Mouse (Mus musculus): ENCODE measurements at regions not wholly inside any gene's neighbourhood (a gene's known extent, or its start where the extent isn't known, plus 50 kb on each side); places are given as distances from the start of the nearest gene placed in this dataset.
A peak's percentile ranks its signal among the peaks of the same experiment; 100 is the strongest.

DNA sequence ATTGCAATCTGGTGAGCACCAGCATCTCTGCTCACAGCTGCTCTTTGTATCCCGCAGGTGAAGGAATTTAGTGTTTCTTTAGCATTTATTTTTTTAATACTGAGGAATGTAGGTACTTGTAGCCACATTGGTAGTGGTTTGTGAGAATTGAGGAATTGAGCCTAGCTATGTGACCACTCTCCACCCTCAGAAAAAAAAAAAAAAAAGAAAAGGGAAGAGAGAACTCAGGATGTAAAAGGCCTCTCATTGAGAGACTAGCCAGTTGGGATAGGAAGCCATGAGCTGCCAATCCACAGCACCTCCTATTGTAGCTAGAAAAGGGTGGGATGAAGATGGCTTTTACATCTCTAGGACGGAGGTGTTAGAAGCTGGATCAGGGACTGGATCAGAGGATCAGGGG lies 252.0 kb upstream of the Ptger4 start:
- Histone ChIP-seq H3K36me3 (ENCODE audit: control insufficient read depth, insufficient read depth, low read length) (no peaks in the 10 kb centered on the region), H3K27ac (ENCODE audit: low read depth, low read length) (no peak overlapping the region), H3K9me3 (ENCODE audit: control insufficient read depth, low read length) (no peaks in the 10 kb centered on the region), H3K27me3 (ENCODE audit: control insufficient read depth, insufficient read depth, low read length) (no peaks in the 10 kb centered on the region), H3K9ac (ENCODE audit: low read depth, low read length) (no peak overlapping the region), H3K4me3 (ENCODE audit: low read length) (no peak overlapping the region), H3K4me1 (ENCODE audit: control insufficient read depth, insufficient read depth, low read length) (no peaks in the 10 kb centered on the region), H3K4me2 (replicated peaks; ENCODE audit: low read depth, low read length) (no peak overlapping the region)
- ATAC-seq (ENCODE audit: low FRiP score, low TSS enrichment) = no peak
- WGBS = 88% methylated on average over 2 of the region's 2 CpGs

DNA sequence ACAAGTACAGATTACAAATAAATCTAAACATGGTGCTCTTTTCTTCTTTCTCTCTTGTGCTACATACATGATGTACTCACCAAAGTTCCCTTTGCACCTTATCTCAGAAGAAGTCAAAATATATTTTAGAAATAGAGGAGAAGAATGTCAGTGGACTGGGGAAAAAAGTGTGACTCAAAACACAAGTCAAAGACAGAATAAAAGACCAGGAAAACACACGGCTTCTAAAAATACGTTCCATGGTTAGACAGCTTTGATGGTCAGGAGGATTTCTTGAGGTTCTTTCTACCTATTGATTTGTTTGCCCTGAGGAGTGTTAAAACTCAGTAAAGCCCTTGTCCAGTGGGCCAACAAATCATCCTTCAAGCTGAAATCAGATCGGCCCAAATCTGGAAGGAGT lies 260.5 kb upstream of the Ptger4 start:
- 34% methylated on average over 3 of the region's 3 CpGs for WGBS
- no peak for ATAC-seq (ENCODE audit: low FRiP score, low TSS enrichment)
- no peaks in the 10 kb centered on the region for H3K4me1 ChIP-seq (ENCODE audit: control insufficient read depth, insufficient read depth, low read length)
- no peaks in the 10 kb centered on the region for H3K36me3 ChIP-seq (ENCODE audit: control insufficient read depth, insufficient read depth, low read length)
- H3K9ac ChIP-seq (ENCODE audit: low read depth, low read length) = no peak overlapping the region
- H3K9me3 ChIP-seq (ENCODE audit: control insufficient read depth, low read length) = no peaks in the 10 kb centered on the region
- H3K27me3 ChIP-seq (ENCODE audit: control insufficient read depth, insufficient read depth, low read length) = no peaks in the 10 kb centered on the region
- no peak overlapping the region for H3K27ac ChIP-seq (ENCODE audit: low read depth, low read length)
- no peak overlapping the region for H3K4me3 ChIP-seq (ENCODE audit: low read length)
- H3K4me2 ChIP-seq (replicated peaks; ENCODE audit: low read depth, low read length) = no peak overlapping the region

DNA sequence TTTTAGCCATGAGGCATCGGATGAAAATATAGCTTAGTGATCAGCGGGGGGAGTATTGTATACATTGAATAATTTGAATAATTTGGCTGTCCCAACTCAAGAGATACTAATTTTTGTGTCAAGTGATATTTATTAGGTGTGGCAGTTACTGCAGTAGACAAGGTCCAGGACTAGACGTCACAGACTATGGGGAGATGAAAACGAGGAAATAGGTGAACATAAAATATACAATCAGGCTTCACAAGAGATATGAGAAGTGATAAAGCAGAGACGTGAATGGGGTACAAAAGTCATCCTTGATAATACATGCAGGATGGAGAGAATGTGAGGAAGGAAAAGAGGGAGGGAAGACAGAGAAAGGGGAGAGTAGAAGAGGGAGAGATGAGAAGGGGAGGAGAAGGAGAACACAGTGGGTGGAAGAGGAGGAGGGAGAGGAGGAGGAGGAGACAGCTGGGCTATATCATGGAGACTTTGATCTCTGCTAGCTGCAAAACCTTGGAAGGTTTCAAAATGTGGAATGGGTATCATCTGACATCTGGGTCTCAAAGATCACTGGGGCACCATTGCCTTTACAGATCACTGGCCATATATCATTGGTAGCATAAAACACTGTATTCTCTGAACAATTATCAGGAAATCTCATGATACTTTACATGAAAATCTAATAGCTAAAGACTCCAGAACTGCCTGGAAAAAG lies 263.0 kb upstream of the Ptger4 start:
- 62% methylated on average over 5 of the region's 5 CpGs for WGBS
- Histone ChIP-seq H3K4me1 (ENCODE audit: control insufficient read depth, insufficient read depth, low read length) (no peaks in the 10 kb centered on the region), H3K27ac (ENCODE audit: low read depth, low read length) (no peak overlapping the region), H3K9ac (ENCODE audit: low read depth, low read length) (no peak overlapping the region), H3K36me3 (ENCODE audit: control insufficient read depth, insufficient read depth, low read length) (no peaks in the 10 kb centered on the region), H3K27me3 (ENCODE audit: control insufficient read depth, insufficient read depth, low read length) (no peaks in the 10 kb centered on the region), H3K9me3 (ENCODE audit: control insufficient read depth, low read length) (no peaks in the 10 kb centered on the region), H3K4me3 (ENCODE audit: low read length) (no peak overlapping the region), H3K4me2 (replicated peaks; ENCODE audit: low read depth, low read length) (no peak overlapping the region)
- peak; percentile 39; the same call in 1 of the 2 replicates for ATAC-seq (ENCODE audit: low FRiP score, low TSS enrichment)

DNA sequence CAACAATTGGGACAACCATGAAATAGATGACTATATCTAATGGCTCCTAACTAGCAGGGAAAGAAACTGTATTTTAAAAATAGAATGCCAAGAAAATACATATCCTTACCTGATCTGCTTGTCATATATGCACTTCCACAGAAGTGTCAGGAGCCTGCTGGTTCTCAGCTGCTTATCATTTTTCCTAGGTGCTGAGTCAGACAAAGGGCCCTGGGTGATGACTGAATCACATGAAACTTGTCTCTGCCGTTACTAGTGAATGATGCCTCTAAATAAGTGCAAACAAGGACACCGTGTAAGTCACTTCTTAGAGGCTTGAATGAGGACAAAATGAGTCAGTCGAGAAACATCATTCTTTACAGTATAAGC lies 263.5 kb upstream of the Ptger4 start:
- H3K36me3 ChIP-seq (ENCODE audit: control insufficient read depth, insufficient read depth, low read length) = no peaks in the 10 kb centered on the region
- no peaks in the 10 kb centered on the region for H3K27me3 ChIP-seq (ENCODE audit: control insufficient read depth, insufficient read depth, low read length)
- H3K4me3 ChIP-seq (ENCODE audit: low read length) = no peak overlapping the region
- ATAC-seq (ENCODE audit: low FRiP score, low TSS enrichment) = no peak
- H3K4me2 ChIP-seq (replicated peaks; ENCODE audit: low read depth, low read length) = no peak overlapping the region
- H3K27ac ChIP-seq (ENCODE audit: low read depth, low read length) = no peak overlapping the region
- H3K9ac ChIP-seq (ENCODE audit: low read depth, low read length) = no peak overlapping the region
- 63% methylated on average over 3 of the region's 3 CpGs for WGBS
- no peaks in the 10 kb centered on the region for H3K4me1 ChIP-seq (ENCODE audit: control insufficient read depth, insufficient read depth, low read length)
- no peaks in the 10 kb centered on the region for H3K9me3 ChIP-seq (ENCODE audit: control insufficient read depth, low read length)

DNA sequence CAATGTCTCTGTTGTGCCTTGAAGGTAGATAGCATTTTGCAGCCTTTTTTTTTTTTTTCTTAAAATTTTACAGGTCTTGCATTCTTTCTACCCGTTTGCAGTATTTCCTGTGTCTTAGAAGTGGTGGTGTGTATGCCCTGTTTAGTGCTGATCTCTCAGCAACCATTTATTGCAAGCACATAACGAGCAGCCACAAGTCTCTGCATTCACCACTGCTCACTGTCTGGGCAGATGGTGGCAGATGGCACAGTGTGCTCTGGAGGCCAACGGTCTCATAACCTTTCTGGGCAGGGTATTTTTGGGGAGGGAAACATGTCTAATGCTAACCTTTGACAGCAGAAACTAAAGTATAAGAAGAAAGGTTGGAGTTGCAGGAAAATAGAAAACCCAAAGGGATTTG lies 266.1 kb upstream of the Ptger4 start:
- Histone ChIP-seq H3K4me3 (ENCODE audit: low read length) (no peak overlapping the region), H3K36me3 (ENCODE audit: control insufficient read depth, insufficient read depth, low read length) (no peaks in the 10 kb centered on the region), H3K9me3 (ENCODE audit: control insufficient read depth, low read length) (no peaks in the 10 kb centered on the region), H3K4me1 (ENCODE audit: control insufficient read depth, insufficient read depth, low read length) (no peaks in the 10 kb centered on the region), H3K27me3 (ENCODE audit: control insufficient read depth, insufficient read depth, low read length) (no peaks in the 10 kb centered on the region), H3K4me2 (replicated peaks; ENCODE audit: low read depth, low read length) (no peak overlapping the region), H3K27ac (ENCODE audit: low read depth, low read length) (no peak overlapping the region), H3K9ac (ENCODE audit: low read depth, low read length) (no peak overlapping the region)
- no peak for ATAC-seq (ENCODE audit: low FRiP score, low TSS enrichment)
- WGBS = 46% methylated on average over 3 of the region's 3 CpGs

DNA sequence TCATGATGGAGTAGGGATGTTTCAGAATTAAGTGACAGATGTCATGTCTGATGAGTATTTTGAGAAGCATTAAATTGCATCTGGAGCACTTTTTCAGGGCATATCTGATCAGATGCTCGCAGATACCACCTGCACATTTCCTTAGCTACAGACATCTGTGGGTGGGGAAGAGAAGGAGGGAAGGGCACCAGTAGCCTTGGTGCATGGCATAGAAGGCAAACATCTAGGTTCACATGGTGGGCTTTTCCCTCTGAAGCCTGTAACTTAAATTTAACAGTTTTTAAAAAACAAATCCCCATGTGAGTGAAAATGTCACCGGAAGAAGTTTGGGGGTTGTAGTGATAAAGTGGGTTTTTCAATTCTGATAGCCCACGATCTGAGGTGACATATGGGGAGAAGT lies 267.1 kb upstream of the Ptger4 start:
- Histone ChIP-seq H3K9me3 (ENCODE audit: control insufficient read depth, low read length) (no peaks in the 10 kb centered on the region), H3K9ac (ENCODE audit: low read depth, low read length) (no peak overlapping the region), H3K36me3 (ENCODE audit: control insufficient read depth, insufficient read depth, low read length) (no peaks in the 10 kb centered on the region), H3K4me3 (ENCODE audit: low read length) (no peak overlapping the region), H3K4me1 (ENCODE audit: control insufficient read depth, insufficient read depth, low read length) (no peaks in the 10 kb centered on the region), H3K4me2 (replicated peaks; ENCODE audit: low read depth, low read length) (no peak overlapping the region), H3K27ac (ENCODE audit: low read depth, low read length) (no peak overlapping the region), H3K27me3 (ENCODE audit: control insufficient read depth, insufficient read depth, low read length) (no peaks in the 10 kb centered on the region)
- 83% methylated on average over 3 of the region's 3 CpGs for WGBS
- no peak for ATAC-seq (ENCODE audit: low FRiP score, low TSS enrichment)

DNA sequence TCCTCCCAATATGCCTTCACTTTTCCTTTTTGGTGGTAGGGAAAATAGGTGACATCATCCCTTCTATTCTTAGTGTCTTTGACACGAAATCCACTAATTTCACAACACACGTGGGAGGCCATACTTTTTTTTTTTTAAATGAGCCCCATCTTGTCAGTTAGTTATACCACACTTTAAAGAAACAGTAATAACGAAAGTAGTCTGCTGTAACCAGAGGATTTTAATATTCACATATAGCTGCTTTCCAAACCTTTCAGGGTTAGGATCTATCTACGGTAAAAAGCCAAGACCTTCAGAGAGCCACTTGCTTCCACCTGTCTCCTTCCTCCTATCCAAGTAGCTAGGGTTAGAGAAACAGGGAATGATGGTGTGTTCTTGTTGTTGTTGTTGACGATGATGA lies 268.6 kb upstream of the Ptger4 start:
- Histone ChIP-seq H3K9me3 (ENCODE audit: control insufficient read depth, low read length) (no peaks in the 10 kb centered on the region), H3K36me3 (ENCODE audit: control insufficient read depth, insufficient read depth, low read length) (no peaks in the 10 kb centered on the region), H3K27ac (ENCODE audit: low read depth, low read length) (no peak overlapping the region), H3K4me1 (ENCODE audit: control insufficient read depth, insufficient read depth, low read length) (no peaks in the 10 kb centered on the region), H3K4me3 (ENCODE audit: low read length) (no peak overlapping the region), H3K27me3 (ENCODE audit: control insufficient read depth, insufficient read depth, low read length) (no peaks in the 10 kb centered on the region), H3K4me2 (replicated peaks; ENCODE audit: low read depth, low read length) (no peak overlapping the region), H3K9ac (ENCODE audit: low read depth, low read length) (no peak overlapping the region)
- ATAC-seq (ENCODE audit: low FRiP score, low TSS enrichment) = no peak
- 87% methylated on average over 5 of the region's 5 CpGs for WGBS

DNA sequence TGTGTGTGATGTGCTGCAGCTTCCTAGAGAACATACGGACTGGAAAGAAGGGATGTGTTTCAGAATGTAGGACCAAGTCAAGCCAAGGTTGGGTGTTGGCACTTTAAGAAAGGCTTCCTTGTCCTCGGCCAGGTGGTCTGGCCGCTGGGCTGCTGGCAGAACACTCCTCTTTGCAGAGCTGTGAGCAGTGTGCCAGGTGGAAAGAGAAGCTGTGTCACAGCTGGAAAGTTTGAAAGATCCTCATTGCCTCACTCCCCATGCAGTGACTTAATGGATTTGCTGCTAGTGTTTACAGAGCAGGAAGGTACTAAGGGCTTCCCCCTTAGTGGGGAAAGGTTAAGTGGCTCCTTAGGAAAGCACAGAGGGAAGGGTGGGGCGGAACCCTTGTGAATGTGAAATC lies 269.2 kb upstream of the Ptger4 start:
- WGBS = 57% methylated on average over 4 of the region's 4 CpGs
- ATAC-seq (ENCODE audit: low FRiP score, low TSS enrichment) = no peak

DNA sequence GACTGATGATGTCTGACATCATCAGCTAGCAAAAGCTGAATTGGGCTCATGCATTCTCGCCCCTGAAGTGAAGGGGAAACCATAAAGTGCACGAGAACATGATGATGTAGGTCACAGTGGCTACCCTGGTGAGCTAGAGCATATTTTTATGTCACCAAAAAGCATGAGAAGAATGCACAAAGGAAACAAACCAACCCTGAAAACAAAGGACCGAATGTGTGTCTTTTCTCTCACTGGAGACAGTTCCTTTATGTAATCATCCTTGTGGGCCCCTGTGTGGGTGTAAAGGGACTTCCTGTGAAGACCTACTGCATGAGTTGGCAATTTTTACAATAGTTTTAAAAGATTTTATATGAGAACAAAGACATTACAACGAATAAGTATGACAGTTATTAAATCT lies 270.2 kb upstream of the Ptger4 start:
- Histone ChIP-seq H3K4me3 (ENCODE audit: low read length) (no peak overlapping the region), H3K9me3 (ENCODE audit: control insufficient read depth, low read length) (no peaks in the 10 kb centered on the region), H3K9ac (ENCODE audit: low read depth, low read length) (no peak overlapping the region), H3K4me2 (replicated peaks; ENCODE audit: low read depth, low read length) (no peak overlapping the region), H3K27me3 (ENCODE audit: control insufficient read depth, insufficient read depth, low read length) (no peaks in the 10 kb centered on the region), H3K36me3 (ENCODE audit: control insufficient read depth, insufficient read depth, low read length) (no peaks in the 10 kb centered on the region), H3K4me1 (ENCODE audit: control insufficient read depth, insufficient read depth, low read length) (no peaks in the 10 kb centered on the region), H3K27ac (ENCODE audit: low read depth, low read length) (no peak overlapping the region)
- WGBS = 49% methylated on average over 4 of the region's 4 CpGs
- ATAC-seq (ENCODE audit: low FRiP score, low TSS enrichment) = no peak

More for the DNA sequence above, 269.2 kb upstream of the Ptger4 start:
- Histone ChIP-seq H3K4me1 (ENCODE audit: control insufficient read depth, insufficient read depth, low read length) (no peaks in the 10 kb centered on the region), H3K9me3 (ENCODE audit: control insufficient read depth, low read length) (no peaks in the 10 kb centered on the region), H3K36me3 (ENCODE audit: control insufficient read depth, insufficient read depth, low read length) (no peaks in the 10 kb centered on the region), H3K4me2 (replicated peaks; ENCODE audit: low read depth, low read length) (no peak overlapping the region), H3K27me3 (ENCODE audit: control insufficient read depth, insufficient read depth, low read length) (no peaks in the 10 kb centered on the region), H3K9ac (ENCODE audit: low read depth, low read length) (no peak overlapping the region), H3K27ac (ENCODE audit: low read depth, low read length) (no peak overlapping the region), H3K4me3 (ENCODE audit: low read length) (no peak overlapping the region)

All from kidney, embryonic 14.5 days (tissue).